Mouse (Mus musculus) heart, embryonic 15.5 days (tissue): ENCODE results near the gene Zfp61. TPM values are rescaled to one million over a fixed set of nuclear protein-coding genes. Genes with fewer than 3 reads are reported as not detected.

ENCODE experiments used
- ATAC-seq: fragments of 200-750 bp; cut with Nextera tagmentation; replicated peaks from 2 replicates; pipeline ENCODE4 v1.8.0; 2017; ENCODE audit warnings: low read depth, moderate TSS enrichment; ENCODE audit not compliant: insufficient number of reproducible peaks, insufficient read depth, low FRiP score
- H3K27ac ChIP-seq: fragments of 300-500 bp; sonication (generic); 2 replicates; pipeline ENCODE4 v1.5.1; 2015; ENCODE audit warnings: mild to moderate bottlenecking, inconsistent platforms
- H3K27me3 ChIP-seq: fragments of 300-500 bp; sonication (generic); 2 replicates; pipeline ENCODE4 v1.6.1; 2015; ENCODE audit warnings: inconsistent platforms
- H3K36me3 ChIP-seq: fragments of 300-500 bp; sonication (generic); 2 replicates; pipeline ENCODE4 v1.6.1; 2015; ENCODE audit warnings: mild to moderate bottlenecking, inconsistent platforms
- H3K4me1 ChIP-seq: fragments of 300-500 bp; sonication (generic); replicated peaks from 2 replicates; pipeline ENCODE4 v1.6.1; 2015; ENCODE audit warnings: inconsistent platforms
- H3K4me2 ChIP-seq: fragments of 300-500 bp; sonication (generic); 2 replicates; pipeline ENCODE4 v1.6.1; 2015; ENCODE audit warnings: inconsistent platforms, mild to moderate bottlenecking, moderate library complexity
- H3K4me3 ChIP-seq: fragments of 300-500 bp; sonication (generic); 2 replicates; pipeline ENCODE4 v1.5.1; 2015; ENCODE audit warnings: mild to moderate bottlenecking, inconsistent platforms
- H3K9ac ChIP-seq: fragments of 300-500 bp; sonication (generic); 2 replicates; pipeline ENCODE4 v1.6.1; 2015; ENCODE audit warnings: mild to moderate bottlenecking, inconsistent platforms
- H3K9me3 ChIP-seq: fragments of 300-500 bp; sonication (generic); replicated peaks from 2 replicates; pipeline ENCODE4 v1.6.1; 2016; ENCODE audit warnings: inconsistent platforms
- whole genome bisulfite sequencing: fragments of 180-500 bp; shearing (Covaris S2); methylation state at CpG from one replicate; pipeline ENCODE4 v1.1.7; 2015; ENCODE audit warnings: mixed read lengths; 5-methylcytosine and 5-hydroxymethylcytosine counted together
- polyA plus RNA-seq: library from polyadenylated mRNA; unstranded; fragments of >200 nt; fragmentation: Nextera tagmentation; extraction: Ambion mirVana; gene quantifications from 2 replicates; pipeline ENCODE4 v1.2.1, GENCODE M21; 2015

Zfp61 gene
- polyA plus RNA-seq = 14.3 and 19.4 TPM in 2 replicates

DNA sequence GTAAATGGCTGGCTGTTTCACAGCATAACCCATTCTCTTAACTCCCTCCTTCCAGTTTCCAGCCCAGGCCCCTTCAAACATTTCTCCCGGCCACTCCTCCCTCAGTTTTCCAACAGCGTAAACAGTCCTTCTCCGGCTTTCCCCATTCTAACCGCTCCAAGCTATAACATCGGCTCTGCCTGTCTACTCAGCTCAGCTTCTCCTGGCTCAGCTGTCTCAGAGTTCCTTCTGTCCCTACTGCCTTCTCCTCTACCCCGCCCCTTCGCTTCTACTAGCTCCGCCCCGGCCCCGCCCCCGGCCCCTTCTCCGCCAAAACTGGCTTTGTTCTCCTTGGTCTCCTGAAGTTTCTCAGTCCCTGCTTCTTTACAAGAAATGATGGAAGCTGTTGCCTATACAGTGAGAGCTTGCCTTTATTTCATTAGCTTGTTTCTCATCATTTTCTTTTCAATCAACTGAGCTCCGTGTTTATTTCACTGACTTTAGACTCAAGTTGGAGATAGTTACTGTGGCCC is at the start of gene Zfp61:
Zfp61 (minus strand) TSS at position 462 of the 512 bp plus-strand sequence.
- Histone ChIP-seq H3K4me1 (peaks cover 18% of the 10 kb centered on the region), H3K9me3 (no peaks in the 10 kb centered on the region), H3K4me2 (peak within 1 kb of the TSS; percentile 91), H3K27ac (peak within 1 kb of the TSS; percentile 46), H3K4me3 (peak within 1 kb of the TSS; percentile 89), H3K36me3 (peaks cover 23% of the 10 kb centered on the region), H3K9ac (peak within 1 kb of the TSS; percentile 17), H3K27me3 (no peaks in the 10 kb centered on the region)
- 2% methylated on average over 13 of the region's 13 CpGs for WGBS
- peak; percentile 66; the same call in 1 of the 2 replicates for ATAC-seq

DNA sequence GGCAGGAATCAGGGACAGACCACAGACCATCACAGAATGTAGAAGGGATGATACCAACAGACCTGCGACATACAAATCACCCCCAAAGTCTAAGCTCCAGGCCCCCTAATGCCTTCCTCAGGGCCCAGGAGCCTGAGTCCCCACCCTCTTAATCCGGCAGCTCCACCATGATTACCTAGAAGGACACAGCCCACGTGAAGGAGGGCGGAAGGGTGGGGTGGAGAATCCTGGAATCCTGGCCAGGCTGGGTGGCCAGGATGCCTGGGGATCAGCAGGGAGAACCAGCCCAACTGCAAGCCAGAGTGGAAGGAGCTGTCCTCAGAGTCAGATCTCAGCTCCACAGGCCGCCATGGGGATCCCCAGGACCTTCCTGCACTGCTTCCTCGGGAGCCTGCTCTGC is 47.9 kb upstream of the Zfp61 start, which contains the start of gene Lypd5:
Lypd5 (plus strand) TSS at position 301 of the 400 bp plus-strand sequence.
- H3K9ac ChIP-seq = no peak within 1 kb of the TSS
- H3K4me2 ChIP-seq = no peak within 1 kb of the TSS
- no peaks in the 10 kb centered on the region for H3K27me3 ChIP-seq
- ATAC-seq = no peak
- H3K4me3 ChIP-seq = no peak within 1 kb of the TSS
- 37% methylated on average over 6 of the region's 6 CpGs for WGBS
- no peaks in the 10 kb centered on the region for H3K4me1 ChIP-seq
- H3K36me3 ChIP-seq = no peaks in the 10 kb centered on the region
- no peak within 1 kb of the TSS for H3K27ac ChIP-seq
- H3K9me3 ChIP-seq = no peaks in the 10 kb centered on the region

DNA sequence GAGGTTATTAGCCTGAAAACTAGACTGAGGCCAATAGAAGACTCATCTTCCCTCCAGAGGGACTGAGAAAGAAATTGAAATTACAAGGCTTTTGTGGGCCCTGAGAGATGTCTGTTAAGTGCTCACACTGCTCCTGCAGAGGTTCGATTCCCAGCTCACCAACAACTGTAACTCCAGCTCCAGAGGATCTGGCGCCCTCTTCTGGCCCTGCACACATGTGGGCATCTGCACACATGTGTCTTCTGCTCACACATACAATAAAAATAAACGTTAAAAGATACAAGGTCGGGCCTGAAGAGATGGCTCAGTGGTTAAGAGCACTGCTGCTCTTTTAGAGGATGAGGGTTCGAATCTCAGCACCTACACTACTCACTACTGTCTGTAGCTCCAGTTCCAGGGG is 45.4 kb upstream of the Zfp61 start:
- ATAC-seq = no peak
- Histone ChIP-seq H3K27ac (no peak overlapping the region), H3K36me3 (no peaks in the 10 kb centered on the region), H3K9me3 (no peaks in the 10 kb centered on the region), H3K4me1 (no peaks in the 10 kb centered on the region), H3K9ac (no peak overlapping the region), H3K4me3 (no peak overlapping the region), H3K4me2 (no peak overlapping the region), H3K27me3 (no peaks in the 10 kb centered on the region)
- WGBS = 61% methylated on average over 5 of the region's 5 CpGs

GRCm38 (mm10) chr7:24343701-24344272 is 42.8 kb upstream of the Zfp61 start:
- H3K4me3 ChIP-seq = no peak overlapping the region
- H3K9ac ChIP-seq = no peak overlapping the region
- H3K9me3 ChIP-seq = no peaks in the 10 kb centered on the region
- H3K4me1 ChIP-seq = no peaks in the 10 kb centered on the region
- no peaks in the 10 kb centered on the region for H3K27me3 ChIP-seq
- no peak overlapping the region for H3K4me2 ChIP-seq
- H3K27ac ChIP-seq = no peak overlapping the region
- no peaks in the 10 kb centered on the region for H3K36me3 ChIP-seq
- no peak for ATAC-seq
- WGBS = 68% methylated on average over 7 of the region's 7 CpGs

GRCm38 (mm10) chr7:24338241-24338640 is 37.2 kb upstream of the Zfp61 start:
- Histone ChIP-seq H3K9ac (no peak overlapping the region), H3K9me3 (no peaks in the 10 kb centered on the region), H3K4me3 (no peak overlapping the region), H3K4me2 (no peak overlapping the region), H3K27me3 (peaks cover 17% of the 10 kb centered on the region), H3K36me3 (no peaks in the 10 kb centered on the region), H3K4me1 (no peaks in the 10 kb centered on the region), H3K27ac (no peak overlapping the region)
- no peak for ATAC-seq
- WGBS = 39% methylated on average over 2 of the region's 2 CpGs

- 15% methylated on average over 5 of the region's 5 CpGs for WGBS
- H3K9ac ChIP-seq = no peak overlapping the region
- no peaks in the 10 kb centered on the region for H3K4me1 ChIP-seq
These were observed 34.8 kb upstream of the Zfp61 start for GRCm38 (mm10) chr7:24335699-24336309.

GRCm38 (mm10) chr7:24333304-24333986 is 32.4 kb upstream of the Zfp61 start, which contains the start of gene Tescl:
Gene Tescl (minus strand): TSS chr7:24333936.
- Histone ChIP-seq H3K4me1 (no peaks in the 10 kb centered on the region), H3K4me3 (peak within 1 kb of the TSS; percentile 14), H3K27me3 (peaks cover 26% of the 10 kb centered on the region), H3K9me3 (no peaks in the 10 kb centered on the region), H3K27ac (no peak within 1 kb of the TSS), H3K9ac (no peak within 1 kb of the TSS), H3K36me3 (no peaks in the 10 kb centered on the region), H3K4me2 (peak within 1 kb of the TSS; percentile 46)
- 28% methylated on average over 49 of the region's 49 CpGs for WGBS
- ATAC-seq = no peak

More at GRCm38 (mm10) chr7:24335699-24336309, 34.8 kb upstream of the Zfp61 start:
- no peak overlapping the region for H3K4me3 ChIP-seq
- H3K36me3 ChIP-seq = no peaks in the 10 kb centered on the region
- no peak overlapping the region for H3K4me2 ChIP-seq
- no peak for ATAC-seq
- H3K27ac ChIP-seq = no peak overlapping the region
- peaks cover 26% of the 10 kb centered on the region for H3K27me3 ChIP-seq
- H3K9me3 ChIP-seq = no peaks in the 10 kb centered on the region

- Histone ChIP-seq H3K9ac (no peak overlapping the region), H3K27ac (no peak overlapping the region), H3K4me3 (no peak overlapping the region), H3K4me2 (no peak overlapping the region), H3K9me3 (0 out of 2 replicates have a peak, but pooled peaks cover 5% of the 10 kb centered on the region), H3K4me1 (peaks cover 4% of the 10 kb centered on the region), H3K27me3 (no peaks in the 10 kb centered on the region), H3K36me3 (no peaks in the 10 kb centered on the region)
- WGBS = 76% methylated on average over 14 of the region's 14 CpGs
- ATAC-seq = no peak
These were observed 26.4 kb upstream of the Zfp61 start for GRCm38 (mm10) chr7:24327281-24327975.

GRCm38 (mm10) chr7:24326273-24327135 is 25.5 kb upstream of the Zfp61 start:
- Histone ChIP-seq H3K4me3 (peak overlapping the region; percentile 40), H3K4me1 (peaks cover 4% of the 10 kb centered on the region), H3K4me2 (peak overlapping the region; percentile 61), H3K27me3 (no peaks in the 10 kb centered on the region), H3K9me3 (0 out of 2 replicates have a peak, but pooled peaks cover 5% of the 10 kb centered on the region), H3K36me3 (no peaks in the 10 kb centered on the region), H3K27ac (no peak overlapping the region), H3K9ac (peak overlapping the region; percentile 47; the same call in 1 of the 2 replicates)
- ATAC-seq = no peak
- 46% methylated on average over 20 of the region's 20 CpGs for WGBS

DNA sequence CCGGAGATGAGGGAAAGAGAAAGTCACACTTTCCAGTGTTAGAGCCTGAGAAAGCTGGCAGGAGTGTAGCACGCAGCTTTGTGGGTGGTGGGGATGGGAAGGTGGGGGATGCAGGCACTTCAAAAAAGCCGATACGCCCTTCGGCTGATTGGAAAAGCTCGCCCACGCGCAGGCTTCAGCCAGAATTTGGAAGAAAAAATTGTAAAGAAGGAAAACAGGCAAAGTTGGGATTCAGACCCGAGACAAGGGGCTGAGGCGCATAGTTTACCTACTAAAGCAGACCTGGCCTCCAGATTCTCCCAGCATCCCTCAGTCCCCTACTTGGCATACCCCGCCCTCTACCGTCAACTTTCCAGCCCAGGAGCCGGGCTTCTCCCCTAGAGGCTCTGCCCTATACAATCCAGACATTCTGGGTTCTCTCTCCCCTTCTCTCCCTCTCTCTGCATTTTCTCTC is 24.7 kb upstream of the Zfp61 start:
- 3% methylated on average over 13 of the region's 13 CpGs for WGBS
- Histone ChIP-seq H3K27me3 (no peaks in the 10 kb centered on the region; the same call in 1 of the 2 replicates), H3K27ac (no peak overlapping the region), H3K4me3 (peak overlapping the region; percentile 40), H3K36me3 (no peaks in the 10 kb centered on the region), H3K9ac (peak overlapping the region; percentile 47; the same call in 1 of the 2 replicates), H3K4me1 (peaks cover 4% of the 10 kb centered on the region), H3K9me3 (0 out of 2 replicates have a peak, but pooled peaks cover 5% of the 10 kb centered on the region), H3K4me2 (peak overlapping the region; percentile 61)
- no peak; the same call in 1 of the 2 replicates for ATAC-seq
